Mouse (Mus musculus): Measurements from ENCODE around the gene Tmeff2.
"Not testable (repeated sequence)": the region's sequence is repeated elsewhere in the genome, so short reads cannot be mapped to it uniquely, and the experiment has no call there.

Tmeff2 gene

GRCm38 (mm10) chr1:50900386-50900785 is at the start of gene Tmeff2:
Gene Tmeff2 (plus strand): TSS chr1:50900647.
- in situ Hi-C loops (cut with MboI; ENCODE audit: unreplicated experiment in 2 of 2): not testable (repeated sequence)

- in situ Hi-C loops (cut with MboI; ENCODE audit: unreplicated experiment in 2 of 2): no loop called here
These were observed 38.9 kb upstream of the Tmeff2 start for GRCm38 (mm10) chr1:50861515-50861914.

- in situ Hi-C loops (cut with MboI; ENCODE audit: unreplicated experiment in 2 of 2): no loop called here
These were observed 2.8 kb upstream of the Tmeff2 start for GRCm38 (mm10) chr1:50897696-50898095.

GRCm38 (mm10) chr1:50924838-50925355 is 24.4 kb downstream of the Tmeff2 start:
- in situ Hi-C loops (cut with MboI; ENCODE audit: unreplicated experiment in 2 of 2): no loop called here

- in situ Hi-C loops (cut with MboI; ENCODE audit: unreplicated experiment in 2 of 2): no loop called here
These were observed 25.0 kb downstream of the Tmeff2 start for GRCm38 (mm10) chr1:50925356-50925921.

GRCm38 (mm10) chr1:50926374-50927060 is 26.1 kb downstream of the Tmeff2 start:
- in situ Hi-C loops (cut with MboI; ENCODE audit: unreplicated experiment in 2 of 2): no loop called here

- in situ Hi-C loops (cut with MboI; ENCODE audit: unreplicated experiment in 2 of 2): no loop called here
These were observed 26.7 kb downstream of the Tmeff2 start for GRCm38 (mm10) chr1:50927077-50927611.

- in situ Hi-C loops (cut with MboI; ENCODE audit: unreplicated experiment in 2 of 2): no loop called here
These were observed 27.3 kb downstream of the Tmeff2 start for GRCm38 (mm10) chr1:50927679-50928187.

GRCm38 (mm10) chr1:50928776-50929175 is 28.3 kb downstream of the Tmeff2 start:
- in situ Hi-C loops (cut with MboI; ENCODE audit: unreplicated experiment in 2 of 2): no loop called here

GRCm38 (mm10) chr1:50935076-50935475 is 34.6 kb downstream of the Tmeff2 start:
- in situ Hi-C loops (cut with MboI; ENCODE audit: unreplicated experiment in 2 of 2): no loop called here

GRCm38 (mm10) chr1:50935484-50935883 is 35.0 kb downstream of the Tmeff2 start:
- in situ Hi-C loops (cut with MboI; ENCODE audit: unreplicated experiment in 2 of 2): no loop called here

- in situ Hi-C loops (cut with MboI; ENCODE audit: unreplicated experiment in 2 of 2): no loop called here
These were observed 39.9 kb downstream of the Tmeff2 start for GRCm38 (mm10) chr1:50940131-50941039.

GRCm38 (mm10) chr1:50948575-50948974 is 48.1 kb downstream of the Tmeff2 start:
- in situ Hi-C loops (cut with MboI; ENCODE audit: unreplicated experiment in 2 of 2): no loop called here

- in situ Hi-C loops (cut with MboI; ENCODE audit: unreplicated experiment in 2 of 2): loop anchor here in 1 of 2 experiments (25.0 kb wide), 3 partner anchors 1028 to 1328 kb away; partner anchors contain the start of gene Stat4
These were observed 58.4 kb downstream of the Tmeff2 start for GRCm38 (mm10) chr1:50958844-50959243.

GRCm38 (mm10) chr1:50961954-50962648 is 61.7 kb downstream of the Tmeff2 start:
- in situ Hi-C loops (cut with MboI; ENCODE audit: unreplicated experiment in 2 of 2): loop anchor here (5.0 to 25.0 kb wide), 9 partner anchors 373 to 1325 kb away; partner anchors contain the start of gene Stat4 (in 1 of the 2)

- in situ Hi-C loops (cut with MboI; ENCODE audit: unreplicated experiment in 2 of 2): loop anchor here (5.0 to 25.0 kb wide), 9 partner anchors 372 to 1325 kb away; partner anchors contain the start of gene Stat4 (in 1 of the 2)
These were observed 62.2 kb downstream of the Tmeff2 start for GRCm38 (mm10) chr1:50962649-50963000.

- in situ Hi-C loops (cut with MboI; ENCODE audit: unreplicated experiment in 2 of 2): loop anchor here (10.0 to 25.0 kb wide), 7 partner anchors 365 to 1318 kb away; partner anchors contain the start of gene Stat4 (in 1 of the 2)
These were observed 69.2 kb downstream of the Tmeff2 start for GRCm38 (mm10) chr1:50969685-50970084.

GRCm38 (mm10) chr1:50970853-50971252 is 70.4 kb downstream of the Tmeff2 start:
- in situ Hi-C loops (cut with MboI; ENCODE audit: unreplicated experiment in 2 of 2): loop anchor here in 1 of 2 experiments (25.0 kb wide), 3 partner anchors 1016 to 1316 kb away; partner anchors contain the start of gene Stat4

Measured in v-Abl transformed pro-B cells (cell line).